Mouse (Mus musculus) ES-Bruce4 (cell line): ENCODE measurements at regions not wholly inside any gene's neighbourhood (a gene's known extent, or its start where the extent isn't known, plus 50 kb on each side); places are given as distances from the start of the nearest gene placed in this dataset.

Source experiments
- CTCF ChIP-seq: IDR thresholded peaks from one replicate; pipeline ENCODE4 v1.8.1; 2011; ENCODE audit warnings: low read depth, low read length
- EP300 ChIP-seq: IDR thresholded peaks from 2 replicates; pipeline ENCODE4 v1.6.1; 2011; ENCODE audit warnings: low read depth, low read length; ENCODE audit not compliant: insufficient read depth

DNA sequence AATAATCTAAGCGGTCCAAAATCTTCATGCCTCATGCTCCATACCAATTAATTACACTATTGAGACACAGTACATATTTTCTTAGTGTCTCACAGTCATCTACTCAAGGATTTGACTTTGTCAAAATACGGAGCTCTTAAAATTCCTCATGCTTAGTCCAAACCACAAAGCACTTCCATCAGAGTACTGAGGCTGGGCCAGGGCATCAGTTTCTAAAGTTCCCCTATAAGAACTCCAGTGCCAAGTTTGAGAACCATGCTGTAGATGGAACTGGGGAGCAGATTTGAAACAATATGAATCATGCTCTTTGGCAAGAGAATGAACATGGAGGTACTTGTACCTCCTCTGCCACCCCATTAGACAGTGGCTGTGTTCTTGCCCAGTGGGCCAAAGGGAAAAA is 176.9 kb downstream of the Ahr start:
- TF ChIP-seq EP300 = no peak
- no peak for TF ChIP-seq CTCF
